24 mouse cellular contexts compared by ENCODE assay signal in genomic region chr12:104100768-104101167, GRCm38 (mm10). TPM values are rescaled to one million over a fixed set of nuclear protein-coding genes. Genes with fewer than 3 reads are reported as not detected.
"Had no signal": no experiment of that assay in that cellular context is flagged by ENCODE, and none has a peak within 500 bp of the region (broad histone marks: within the 10 kb centered on the region; RNA-seq: fewer than 3 reads in every experiment).

Gene Serpina5 (plus strand): TSS chr12:104101113.

- DNase-seq: gastrocnemius, postnatal 14 days; gastrocnemius, postnatal 36 days; heart, adult 11 months; heart, adult 2 months; heart, postnatal 14 days; heart, postnatal 36 days; kidney, adult 11 months; kidney, adult 2 months; kidney, adult 9 months; kidney, postnatal 14 days; kidney, postnatal 36 days; layer of hippocampus, adult 9-11 months; layer of hippocampus, postnatal 36 days; left cerebral cortex, postnatal 4 days had no signal

RNA-seq across cellular contexts. Expression of gene Serpina5, which starts in this region (rescaled TPM):
- total RNA-seq: gastrocnemius, adult 18-20 months; gastrocnemius, adult 8-10 months; gastrocnemius, postnatal 14 days; gastrocnemius, postnatal 36 days; heart, adult 2 months; heart, postnatal 14 days; heart, postnatal 36 days; hematopoietic stem cell, adult 5-6 weeks; layer of hippocampus, adult 18-20 months; layer of hippocampus, adult 8-10 months; layer of hippocampus, postnatal 14 days; layer of hippocampus, postnatal 36 days; left cerebral cortex, adult 18-20 months; left cerebral cortex, adult 8-10 months; left cerebral cortex, postnatal 10 days; left cerebral cortex, postnatal 25 days; left cerebral cortex, postnatal 4 days had no signal
